Mouse (Mus musculus) heart, adult 2 months (tissue): ENCODE measurements around the gene Ccnb1. TPM values are rescaled to one million over a fixed set of nuclear protein-coding genes. Genes with fewer than 3 reads are reported as not detected.
A peak's percentile ranks its signal among the peaks of the same experiment; 100 is the strongest.
"Not testable (repeated sequence)": the region's sequence is repeated elsewhere in the genome, so short reads cannot be mapped to it uniquely, and the experiment has no call there.

Experiments used
- DNase-seq, 2 experiments: peaks; one replicate each; pipeline ENCODE4 v3.0.0; 2021
- H3K27ac ChIP-seq: fragments of 200-600 bp; 2 replicates; pipeline ENCODE4 v1.8.1; 2022
- H3K27me3 ChIP-seq: fragments of 200-500 bp; 2 replicates; pipeline ENCODE4 v1.6.1; 2012; ENCODE audit warnings: mild to moderate bottlenecking, low read length, inconsistent platforms, mixed read lengths; ENCODE audit not compliant: control insufficient read depth, insufficient read depth
- H3K36me3 ChIP-seq: fragments of 200-500 bp; 2 replicates; pipeline ENCODE4 v1.6.1; 2012; ENCODE audit warnings: low read length, inconsistent platforms; ENCODE audit not compliant: control insufficient read depth, insufficient read depth
- H3K4me1 ChIP-seq: fragments of 200-500 bp; 2 replicates; pipeline ENCODE4 v1.6.1; 2011; ENCODE audit warnings: low read length; ENCODE audit not compliant: control insufficient read depth, insufficient read depth
- H3K4me3 ChIP-seq: fragments of 200-600 bp; 2 replicates; pipeline ENCODE4 v1.8.1; 2022
- H3K79me2 ChIP-seq: fragments of 200-500 bp; replicated peaks from 2 replicates; pipeline ENCODE4 v1.6.1; 2012; ENCODE audit warnings: mild to moderate bottlenecking, inconsistent platforms, low read length, moderate library complexity, mixed read lengths; ENCODE audit not compliant: control insufficient read depth, insufficient read depth
- H3K9ac ChIP-seq: fragments of 200-500 bp; 2 replicates; pipeline ENCODE4 v1.6.1; 2012; ENCODE audit warnings: low read depth, mild to moderate bottlenecking, control low read depth, inconsistent platforms, low read length, mixed read lengths
- CTCF ChIP-seq: fragments of 200-600 bp; IDR thresholded peaks from 2 replicates; pipeline ENCODE4 v1.8.1; 2022; ENCODE audit warnings: antibody characterized with exemption, mild to moderate bottlenecking, moderate library complexity
- EP300 ChIP-seq: fragments of 200-500 bp; IDR thresholded peaks from 2 replicates; pipeline ENCODE4 v1.6.1; 2011; ENCODE audit warnings: low read depth, low read length, control low read depth; ENCODE audit not compliant: insufficient read depth
- POLR2A ChIP-seq: fragments of 200-500 bp; IDR thresholded peaks from 2 replicates; pipeline ENCODE4 v1.6.1; 2011; ENCODE audit warnings: mild to moderate bottlenecking, low read depth, low read length, control low read depth; ENCODE audit not compliant: insufficient read depth
- WGBS: fragments of 180-500 bp; shearing (Covaris S2); methylation state at CpG from one replicate; pipeline ENCODE4 v1.1.7; 2018; 5-methylcytosine and 5-hydroxymethylcytosine counted together
- intact Hi-C: fragments of 180-260 bp; cut with DNase I; formaldehyde crosslinking; loops from one replicate; pipeline ENCODE4 v1.15.1; 2025
- polyA plus RNA-seq: library from polyadenylated mRNA; depleted of rRNA; stranded (reverse); fragments of >200 nt; gene quantifications from 2 replicates; pipeline ENCODE4 v1.2.3, GENCODE M21; 2012; rRNA removed
- total RNA-seq, 2 experiments: library from RNA; stranded (reverse); gene quantifications; 2 replicates each; pipeline ENCODE4 v1.2.3; 2021

Gene Ccnb1
- total and polyA plus RNA-seq, 3 experiments: 0.21 to 0.41 (median 0.35) TPM

DNA sequence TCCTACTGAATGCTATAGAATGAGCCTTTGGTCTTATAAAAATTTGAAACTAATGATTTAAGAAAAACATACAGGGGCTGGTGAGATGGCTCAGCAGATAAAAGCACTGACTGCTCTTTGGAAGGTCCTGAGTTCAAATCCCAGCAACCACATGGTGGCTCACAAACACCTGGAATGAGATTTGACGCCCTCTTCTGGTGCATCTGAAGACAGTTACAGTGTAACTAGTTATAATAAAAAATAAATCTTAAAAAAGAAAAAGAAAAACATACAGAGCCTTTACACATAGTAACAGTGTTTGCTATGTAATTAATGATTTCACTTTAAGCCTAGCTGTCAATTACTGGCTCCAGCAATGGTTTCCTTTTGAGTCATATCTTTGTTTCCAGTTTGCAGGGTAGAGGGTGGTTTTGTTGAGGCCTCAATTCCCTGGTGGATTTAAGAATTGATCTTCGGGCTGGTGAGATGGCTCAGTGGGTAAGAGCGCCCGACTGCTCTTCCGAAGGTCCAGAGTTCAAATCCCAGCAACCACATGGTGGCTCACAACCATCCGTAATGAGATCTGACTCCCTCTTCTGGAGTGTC is 54.8 kb downstream of the Ccnb1 start:
- 94% methylated on average over 6 of the region's 6 CpGs for WGBS
- H3K27ac ChIP-seq, H3K27me3 ChIP-seq, H3K4me1 ChIP-seq, H3K4me3 ChIP-seq, H3K9ac ChIP-seq, DNase-seq, H3K79me2 ChIP-seq: not testable (repeated sequence)
- 0 out of 2 replicates have a peak, but pooled peaks have one; percentile 1 for TF ChIP-seq CTCF
- intact Hi-C loops: loop anchor here (1.0 to 5.0 kb wide), 2 partner anchors 13 to 79 kb away; partner anchors contain the start of genes Ak6, Mrps36, Rad17 and Taf9
- H3K36me3 ChIP-seq: peaks cover 19% of the 10 kb centered on the region

DNA sequence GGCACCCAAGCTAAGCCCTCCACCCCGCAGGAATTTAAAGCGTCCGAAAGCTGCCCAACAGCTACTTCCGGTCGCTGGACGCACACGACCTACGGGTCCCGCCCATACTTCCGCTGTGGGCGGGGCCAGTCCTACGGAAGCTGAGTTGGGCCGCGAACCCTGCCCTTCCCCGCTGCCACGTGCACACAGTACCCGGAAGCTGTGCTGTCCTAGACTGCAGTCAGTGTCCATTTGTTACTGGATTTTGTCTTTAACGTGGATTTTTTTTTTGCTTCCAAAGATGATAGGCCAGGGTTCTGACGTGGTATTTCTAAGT is 55.6 kb downstream of the Ccnb1 start, which contains the start of gene Cdk7:
Gene Cdk7, minus strand, starts transcription at position 79 of the 316 bp plus-strand sequence.
- intact Hi-C loops: loop anchor here (1.0 to 5.0 kb wide), 2 partner anchors 13 to 79 kb away; partner anchors contain the start of genes Ak6, Mrps36, Rad17 and Taf9
- TF ChIP-seq EP300 (peak; percentile 86), CTCF (no peak), POLR2A (peak; percentile 81)
- 0% methylated on average over 19 of the region's 19 CpGs for WGBS

DNA sequence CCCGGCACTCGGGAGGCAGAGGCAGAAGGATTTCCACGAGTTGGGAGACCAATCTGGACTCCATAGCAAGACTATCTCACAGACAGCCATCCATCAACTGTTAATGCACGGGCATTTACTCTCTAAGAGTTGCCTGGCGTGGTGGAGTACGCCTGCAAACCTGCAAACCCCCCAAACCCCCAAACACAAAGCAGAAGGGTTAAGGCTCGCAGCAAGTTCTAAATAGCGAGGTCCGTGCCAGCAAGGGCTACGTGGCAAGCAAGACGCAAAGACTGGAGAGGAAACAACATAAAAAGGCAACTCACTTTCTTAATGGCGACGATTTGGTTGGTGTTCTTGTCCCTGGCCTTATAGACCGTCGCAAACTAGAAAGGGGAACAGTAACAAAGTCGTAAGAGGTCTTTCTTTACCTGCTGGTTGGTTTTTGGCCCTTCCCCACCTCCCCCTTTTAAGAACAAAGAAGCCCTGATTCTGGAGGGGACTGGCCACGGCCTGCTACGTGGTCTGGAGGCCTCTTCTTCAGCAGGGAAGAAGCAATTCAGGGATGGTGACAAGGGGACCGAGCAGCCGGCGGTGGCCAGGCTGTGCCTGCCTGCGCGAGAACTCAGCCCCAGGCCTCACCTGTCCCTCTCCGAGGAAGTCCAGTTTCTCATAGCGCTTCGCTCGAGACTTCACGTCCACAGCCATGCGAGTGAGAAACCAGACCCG is 56.1 kb downstream of the Ccnb1 start:
- DNase-seq: peak; percentile 9 to 32
- intact Hi-C loops: loop anchor here (5.0 kb wide), 1 partner anchor 78 kb away; the partner anchor contains the start of genes Ak6, Rad17 and Taf9
- Histone ChIP-seq H3K9ac (peak overlapping the region; percentile 89), H3K4me1 (peaks cover 13% of the 10 kb centered on the region), H3K4me3 (peak overlapping the region; percentile 56), H3K27me3 (no peaks in the 10 kb centered on the region; the same call in 1 of the 2 replicates), H3K79me2 (peaks cover 3% of the 10 kb centered on the region), H3K36me3 (peaks cover 23% of the 10 kb centered on the region), H3K27ac (peak overlapping the region; percentile 89)
- WGBS: under 1% methylated on average over 30 of the region's 30 CpGs
- no peak for TF ChIP-seq EP300
- TF ChIP-seq POLR2A: no peak
- TF ChIP-seq CTCF: no peak

More for the DNA sequence above, 55.6 kb downstream of the Ccnb1 start, which contains the start of gene Cdk7:
- no peaks in the 10 kb centered on the region; the same call in 1 of the 2 replicates for H3K27me3 ChIP-seq
- DNase-seq: peak; percentile 94 to 96
- H3K36me3 ChIP-seq: peaks cover 22% of the 10 kb centered on the region
- peaks cover 3% of the 10 kb centered on the region for H3K79me2 ChIP-seq
- H3K4me1 ChIP-seq: peaks cover 11% of the 10 kb centered on the region
- peak within 1 kb of the TSS; percentile 89 for H3K9ac ChIP-seq
- peak within 1 kb of the TSS; percentile 56 for H3K4me3 ChIP-seq
- H3K27ac ChIP-seq: peak within 1 kb of the TSS; percentile 89

Other genes with a start within 250 kb of the Ccnb1 start
- under 1 TPM; 0.43 to 0.76 TPM for gene Ocln, start 233.9 kb downstream of the Ccnb1 start, total RNA-seq
- 0.37 and 0.82 TPM in 2 replicates for gene Ocln, start 233.9 kb downstream of the Ccnb1 start, polyA plus RNA-seq
- gene Marveld2, start 169.6 kb downstream of the Ccnb1 start, total RNA-seq: under 1 TPM; 0.27 to 0.34 TPM
- gene Marveld2, start 169.6 kb downstream of the Ccnb1 start, polyA plus RNA-seq: 0.50 and 0.66 TPM in 2 replicates
- gene Ak6, start 135.6 kb downstream of the Ccnb1 start, total RNA-seq: 10 to 100 TPM; 55.1 to 65.7 TPM
- 49.9 and 92.7 TPM in 2 replicates for gene Ak6, start 135.6 kb downstream of the Ccnb1 start, polyA plus RNA-seq
- 10 to 100 TPM; 15.0 TPM for gene Rad17, start 135.5 kb downstream of the Ccnb1 start, total RNA-seq
- gene Rad17, start 135.5 kb downstream of the Ccnb1 start, polyA plus RNA-seq: 5.6 and 9.5 TPM in 2 replicates
- 1 to 10 TPM; 9.8 TPM for gene Taf9, start 135.0 kb downstream of the Ccnb1 start, total RNA-seq
- gene Taf9, start 135.0 kb downstream of the Ccnb1 start, polyA plus RNA-seq: 2.2 and 3.4 TPM in 2 replicates
- gene Ccdc125, start 116.9 kb downstream of the Ccnb1 start, total RNA-seq: under 1 TPM; 0.32 to 0.39 TPM
- 0.59 and 0.70 TPM in 2 replicates for gene Ccdc125, start 116.9 kb downstream of the Ccnb1 start, polyA plus RNA-seq
- 10 to 100 TPM; 21.7 to 24.0 TPM for gene Cdk7, start 55.6 kb downstream of the Ccnb1 start, total RNA-seq
- 11.2 and 18.2 TPM in 2 replicates for gene Cdk7, start 55.6 kb downstream of the Ccnb1 start, polyA plus RNA-seq
- 100 to 1,000 TPM; 185 to 206 TPM for gene Mrps36, start 41.9 kb downstream of the Ccnb1 start, total RNA-seq
- 161 and 254 TPM in 2 replicates for gene Mrps36, start 41.9 kb downstream of the Ccnb1 start, polyA plus RNA-seq
- under 1 TPM in 1 of 2 experiments, not detected in 1; 0.23 TPM for gene Cenph, start 10.7 kb downstream of the Ccnb1 start, total RNA-seq
- 0.08 TPM in 1 of 2 replicates, not detected in the other for gene Cenph, start 10.7 kb downstream of the Ccnb1 start, polyA plus RNA-seq
- 10 to 100 TPM; 21.0 to 21.2 TPM for gene Slc30a5, start 46.9 kb upstream of the Ccnb1 start, total RNA-seq
- gene Slc30a5, start 46.9 kb upstream of the Ccnb1 start, polyA plus RNA-seq: 13.4 and 25.0 TPM in 2 replicates